Mouse (Mus musculus): ENCODE data around the gene Bysl. TPM values are rescaled to one million over a fixed set of nuclear protein-coding genes. Genes with fewer than 3 reads are reported as not detected.

Gene Bysl
- total and polyA plus RNA-seq, 3 experiments, result 13.2 to 15.9 (median 15.7) TPM

- H3K27me3 ChIP-seq (ENCODE audit: control insufficient read depth, insufficient read depth, low read length), result no peaks in the 10 kb centered on the region
- no peaks in the 10 kb centered on the region for H3K4me1 ChIP-seq (ENCODE audit: control insufficient read depth, insufficient read depth, low read length)
- H3K4me3 ChIP-seq, result no peak overlapping the region
- no peak overlapping the region for H3K27ac ChIP-seq
- no peak overlapping the region for H3K9ac ChIP-seq (ENCODE audit: low read depth, low read length)
- H3K79me2 ChIP-seq (replicated peaks; ENCODE audit: control insufficient read depth, insufficient read depth, low read length), result no peaks in the 10 kb centered on the region
- intact Hi-C loops (cut with DNase I), result no loop called here
- TF ChIP-seq POLR2A (IDR thresholded peaks at IDR 0.05; ENCODE audit: insufficient read depth, low read depth, low read length) (no peak), EP300 (IDR thresholded peaks at IDR 0.05; ENCODE audit: insufficient read depth, low read depth, low read length) (no peak), CTCF (IDR thresholded peaks at IDR 0.05) (no peak)
- DNase-seq, result no peak
- peaks cover 2% of the 10 kb centered on the region for H3K36me3 ChIP-seq (ENCODE audit: control insufficient read depth, insufficient read depth, low read length)
- 96% methylated on average over 14 of the region's 14 CpGs for WGBS
These were observed 11.7 kb upstream of the Bysl start for GRCm38 (mm10) chr17:47622912-47623554.

DNA sequence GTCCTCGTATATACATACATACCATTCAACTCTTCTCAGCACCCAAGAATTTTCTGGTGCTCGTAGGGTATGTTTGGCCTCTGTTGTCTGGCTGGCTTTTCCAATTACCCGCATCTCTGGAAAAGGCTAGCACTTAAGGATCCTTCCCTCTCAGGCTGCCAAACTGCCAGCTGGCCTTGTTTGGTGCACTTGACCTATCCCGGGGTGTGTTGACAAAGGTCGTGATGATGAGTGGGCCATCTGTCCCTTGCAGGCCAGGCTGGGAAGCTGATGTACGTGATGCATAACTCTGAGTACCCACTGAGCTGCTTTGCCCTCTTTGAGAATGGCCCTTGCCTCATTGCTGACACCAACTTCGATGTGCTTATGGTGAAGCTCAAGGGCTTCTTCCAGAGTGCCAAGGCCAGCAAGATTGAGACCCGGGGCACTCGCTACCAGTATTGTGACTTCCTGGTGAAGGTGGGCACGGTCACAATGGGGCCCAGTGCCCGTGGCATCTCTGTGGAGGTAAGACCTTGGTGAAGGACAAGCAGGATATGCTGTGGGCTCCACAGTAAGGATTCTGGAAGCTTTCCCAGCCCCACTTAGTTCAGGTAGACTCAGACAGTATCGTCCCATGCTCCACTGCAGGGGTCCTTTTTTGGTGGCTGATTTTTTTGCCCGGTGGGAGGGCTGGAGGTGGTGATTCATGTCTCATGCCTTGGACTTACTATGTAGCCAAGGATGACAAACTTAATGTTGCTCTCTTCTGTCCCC lies 7.4 kb upstream of the Bysl start:
- Histone ChIP-seq H3K9ac (ENCODE audit: low read depth, low read length) (no peak overlapping the region), H3K4me3 (no peak overlapping the region), H3K36me3 (ENCODE audit: control insufficient read depth, insufficient read depth, low read length) (no peaks in the 10 kb centered on the region), H3K27me3 (ENCODE audit: control insufficient read depth, insufficient read depth, low read length) (no peaks in the 10 kb centered on the region), H3K27ac (no peak overlapping the region), H3K4me1 (ENCODE audit: control insufficient read depth, insufficient read depth, low read length) (no peaks in the 10 kb centered on the region), H3K79me2 (replicated peaks; ENCODE audit: control insufficient read depth, insufficient read depth, low read length) (no peaks in the 10 kb centered on the region; the same call in 1 of the 2 replicates)
- peak in 1 of 2 experiments; percentile 14 for DNase-seq
- WGBS, result 86% methylated on average over 13 of the region's 13 CpGs
- intact Hi-C loops (cut with DNase I), result loop anchor here (10.0 kb wide), 1 partner anchor 254 kb away; the partner anchor contains the start of gene Mrps10
- TF ChIP-seq EP300 (IDR thresholded peaks at IDR 0.05; ENCODE audit: insufficient read depth, low read depth, low read length), result no peak
- TF ChIP-seq CTCF (IDR thresholded peaks at IDR 0.05), result no peak
- no peak for TF ChIP-seq POLR2A (IDR thresholded peaks at IDR 0.05; ENCODE audit: insufficient read depth, low read depth, low read length)

DNA sequence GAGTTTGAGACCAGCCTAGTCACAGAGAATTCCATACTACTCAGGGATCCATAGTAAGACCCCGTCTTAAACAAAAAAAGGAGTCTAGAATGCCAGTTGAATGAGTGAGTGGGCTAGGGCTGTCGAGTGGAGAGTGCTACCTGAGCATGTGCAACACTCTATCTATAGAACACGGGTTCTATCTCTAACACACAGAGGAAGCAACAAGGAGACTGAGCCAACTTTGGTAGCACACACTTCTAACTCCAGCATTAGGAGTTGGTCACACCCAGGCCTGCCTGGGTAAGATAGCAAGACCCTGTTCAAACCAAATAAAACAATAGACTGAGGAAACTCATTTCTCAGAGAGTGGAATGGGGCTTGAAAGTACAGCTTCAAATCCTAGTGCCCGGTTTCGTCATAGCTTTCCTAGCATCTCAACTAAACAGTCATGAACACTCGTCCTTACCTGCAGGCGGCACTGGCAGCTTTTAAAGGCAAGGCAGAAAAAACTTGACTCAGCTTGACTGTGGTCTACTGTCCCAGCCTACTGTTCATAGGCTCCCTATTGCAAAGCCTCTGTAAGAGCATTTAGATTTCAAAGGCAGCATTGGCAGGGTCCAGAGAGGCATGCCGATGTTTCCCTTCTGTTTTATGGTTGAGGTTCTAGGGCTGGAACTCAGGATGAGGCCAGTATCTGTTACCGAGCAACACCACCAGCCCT lies 6.5 kb upstream of the Bysl start:
- no peak overlapping the region for H3K27ac ChIP-seq
- H3K79me2 ChIP-seq (replicated peaks; ENCODE audit: control insufficient read depth, insufficient read depth, low read length), result no peaks in the 10 kb centered on the region; the same call in 1 of the 2 replicates
- H3K9ac ChIP-seq (ENCODE audit: low read depth, low read length), result no peak overlapping the region
- no peaks in the 10 kb centered on the region for H3K36me3 ChIP-seq (ENCODE audit: control insufficient read depth, insufficient read depth, low read length)
- DNase-seq, result no peak
- no peak overlapping the region for H3K4me3 ChIP-seq
- H3K4me1 ChIP-seq (ENCODE audit: control insufficient read depth, insufficient read depth, low read length), result peaks cover 3% of the 10 kb centered on the region; the same call in 1 of the 2 replicates
- TF ChIP-seq EP300 (IDR thresholded peaks at IDR 0.05; ENCODE audit: insufficient read depth, low read depth, low read length), result no peak
- no peak for TF ChIP-seq POLR2A (IDR thresholded peaks at IDR 0.05; ENCODE audit: insufficient read depth, low read depth, low read length)
- no peak for TF ChIP-seq CTCF (IDR thresholded peaks at IDR 0.05)
- WGBS, result 84% methylated on average over 9 of the region's 9 CpGs
- intact Hi-C loops (cut with DNase I), result loop anchor here (10.0 kb wide), 1 partner anchor 253 kb away; the partner anchor contains the start of gene Mrps10
- no peaks in the 10 kb centered on the region for H3K27me3 ChIP-seq (ENCODE audit: control insufficient read depth, insufficient read depth, low read length)

- intact Hi-C loops (cut with DNase I), result loop anchor here (10.0 kb wide), 1 partner anchor 252 kb away; the partner anchor contains the start of gene Mrps10
- Histone ChIP-seq H3K27ac (no peak overlapping the region), H3K9ac (ENCODE audit: low read depth, low read length) (no peak overlapping the region), H3K36me3 (ENCODE audit: control insufficient read depth, insufficient read depth, low read length) (no peaks in the 10 kb centered on the region), H3K79me2 (replicated peaks; ENCODE audit: control insufficient read depth, insufficient read depth, low read length) (no peaks in the 10 kb centered on the region; the same call in 1 of the 2 replicates), H3K4me1 (ENCODE audit: control insufficient read depth, insufficient read depth, low read length) (peaks cover 3% of the 10 kb centered on the region; the same call in 1 of the 2 replicates), H3K27me3 (ENCODE audit: control insufficient read depth, insufficient read depth, low read length) (no peaks in the 10 kb centered on the region), H3K4me3 (no peak overlapping the region)
- 86% methylated on average over 4 of the region's 4 CpGs for WGBS
- no peak for TF ChIP-seq CTCF (IDR thresholded peaks at IDR 0.05)
- no peak for TF ChIP-seq EP300 (IDR thresholded peaks at IDR 0.05; ENCODE audit: insufficient read depth, low read depth, low read length)
- no peak for TF ChIP-seq POLR2A (IDR thresholded peaks at IDR 0.05; ENCODE audit: insufficient read depth, low read depth, low read length)
- no peak for DNase-seq
These were observed 5.4 kb upstream of the Bysl start for GRCm38 (mm10) chr17:47616652-47617051.

GRCm38 (mm10) chr17:47616119-47616518 lies 4.8 kb upstream of the Bysl start:
- no peaks in the 10 kb centered on the region for H3K36me3 ChIP-seq (ENCODE audit: control insufficient read depth, insufficient read depth, low read length)

More at GRCm38 (mm10) chr17:47616119-47616518, 4.8 kb upstream of the Bysl start:
- no peak overlapping the region for H3K27ac ChIP-seq
- no peak for TF ChIP-seq EP300 (IDR thresholded peaks at IDR 0.05; ENCODE audit: insufficient read depth, low read depth, low read length)
- TF ChIP-seq CTCF (IDR thresholded peaks at IDR 0.05), result no peak
- TF ChIP-seq POLR2A (IDR thresholded peaks at IDR 0.05; ENCODE audit: insufficient read depth, low read depth, low read length), result no peak
- WGBS, result 93% methylated on average over 8 of the region's 8 CpGs
- no peaks in the 10 kb centered on the region for H3K27me3 ChIP-seq (ENCODE audit: control insufficient read depth, insufficient read depth, low read length)
- no peak for DNase-seq
- no peak overlapping the region for H3K9ac ChIP-seq (ENCODE audit: low read depth, low read length)
- intact Hi-C loops (cut with DNase I), result loop anchor here (10.0 kb wide), 1 partner anchor 251 kb away; the partner anchor contains the start of gene Mrps10
- H3K79me2 ChIP-seq (replicated peaks; ENCODE audit: control insufficient read depth, insufficient read depth, low read length), result no peaks in the 10 kb centered on the region; the same call in 1 of the 2 replicates
- peaks cover 3% of the 10 kb centered on the region; the same call in 1 of the 2 replicates for H3K4me1 ChIP-seq (ENCODE audit: control insufficient read depth, insufficient read depth, low read length)
- H3K4me3 ChIP-seq, result no peak overlapping the region
